Mouse (Mus musculus) spleen, postnatal 36 days (tissue): ENCODE data around the gene Snd1.
"Not testable (repeated sequence)": the region's sequence is repeated elsewhere in the genome, so short reads cannot be mapped to it uniquely, and the experiment has no call there.

Experiments used
- DNase-seq, 2 experiments: peaks; one replicate each; pipeline ENCODE4 v3.0.0; 2022; ENCODE audit warnings: low spot score in 2 of 2, mixed read lengths in 1 of 2

Gene Snd1

DNA sequence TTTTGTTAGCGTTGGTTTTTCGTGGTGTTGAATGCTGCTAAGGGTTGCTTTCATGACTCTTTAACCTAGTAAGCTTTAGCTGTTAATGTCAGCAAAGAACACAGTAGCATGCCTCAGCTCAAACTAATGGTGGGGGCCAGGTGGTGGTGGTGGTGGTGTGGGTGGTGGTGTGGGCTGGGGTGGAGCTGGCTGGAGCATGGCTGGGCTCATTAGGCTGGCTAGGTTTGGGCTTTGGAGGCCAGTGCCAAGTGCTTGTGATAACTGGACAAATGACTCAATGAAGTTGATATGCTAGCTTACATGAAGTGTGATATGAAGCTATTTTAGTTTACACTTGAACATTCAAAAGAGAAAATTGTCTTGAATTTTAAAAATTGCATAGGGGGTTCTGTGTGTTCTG lies 11.1 kb downstream of the Snd1 start:
- DNase-seq: no peak

DNA sequence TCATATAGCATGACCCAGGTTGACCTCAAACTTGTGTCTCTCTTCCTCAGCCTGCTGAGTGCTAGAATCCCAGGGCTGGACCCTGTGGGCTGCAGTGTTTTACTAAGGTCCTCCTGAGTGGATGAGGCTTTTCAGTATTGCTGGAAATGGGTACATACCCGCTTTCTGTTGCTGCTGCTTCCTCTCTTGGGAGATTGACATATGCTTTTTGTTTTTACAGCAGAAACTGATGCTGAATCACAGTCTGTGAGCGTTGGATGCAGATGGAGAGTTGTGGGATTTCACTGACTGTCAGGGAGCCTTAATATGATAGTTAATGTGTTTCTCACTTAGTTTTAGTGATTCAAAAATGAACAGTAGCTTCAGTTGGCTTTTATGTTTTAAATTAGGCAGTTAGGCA lies 11.5 kb downstream of the Snd1 start:
- no peak for DNase-seq

GRCm38 (mm10) chr6:28486905-28487304 lies 12.0 kb downstream of the Snd1 start:
- no peak for DNase-seq

DNA sequence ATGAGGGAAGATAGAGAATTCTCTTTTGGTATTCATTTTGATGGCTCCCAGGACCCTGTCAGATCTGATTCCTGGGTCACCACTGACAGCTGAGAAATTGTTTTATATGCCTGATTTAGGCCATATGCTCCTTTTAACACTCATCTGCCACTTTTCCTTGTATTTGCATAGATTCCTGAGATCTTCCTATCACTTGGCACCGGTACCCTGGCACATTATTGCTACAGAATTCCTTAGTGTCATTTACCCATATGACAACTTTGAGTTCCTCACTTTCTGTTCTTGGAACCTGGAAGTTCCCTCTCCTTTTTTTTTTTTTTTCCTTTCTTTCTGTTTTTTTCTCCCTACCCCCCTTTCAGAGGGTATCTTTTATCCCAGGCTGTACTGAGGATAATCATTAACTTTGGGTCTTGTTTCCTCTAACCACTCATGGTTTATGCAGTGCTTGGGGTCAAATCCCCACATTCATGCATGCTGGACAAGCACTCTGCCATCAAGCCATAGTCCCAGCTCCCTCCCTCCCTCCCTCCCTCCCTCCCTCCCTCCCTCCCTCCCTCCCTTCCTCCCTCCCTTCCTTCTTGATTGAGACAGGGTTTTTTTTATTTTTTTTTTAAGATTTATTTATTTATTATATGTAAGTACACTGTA lies 13.4 kb downstream of the Snd1 start:
- no peak for DNase-seq

GRCm38 (mm10) chr6:28490612-28491011 lies 15.7 kb downstream of the Snd1 start:
- no peak for DNase-seq

DNA sequence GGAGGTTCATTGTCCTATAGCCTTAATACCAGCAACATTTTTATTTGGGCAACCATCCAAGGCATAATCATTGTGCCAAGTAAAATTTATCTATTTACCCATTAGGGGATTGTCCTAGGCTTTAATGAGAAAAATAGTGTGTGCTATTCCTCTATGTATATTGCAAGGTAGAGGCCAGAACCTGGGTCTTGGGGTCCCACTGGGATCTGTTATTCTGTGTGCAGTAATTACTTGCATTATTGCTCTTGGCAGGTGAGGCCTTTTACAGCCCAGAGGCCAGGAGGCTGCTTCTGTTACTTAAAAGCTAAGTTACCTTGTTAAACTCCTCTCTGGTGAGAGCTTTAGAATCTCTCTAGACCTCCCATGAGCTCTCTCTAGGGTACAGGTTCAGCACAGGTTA lies 16.3 kb downstream of the Snd1 start:
- no peak for DNase-seq

- no peak for DNase-seq
Observed at GRCm38 (mm10) chr6:28497837-28498236, 22.9 kb downstream of the Snd1 start.

DNA sequence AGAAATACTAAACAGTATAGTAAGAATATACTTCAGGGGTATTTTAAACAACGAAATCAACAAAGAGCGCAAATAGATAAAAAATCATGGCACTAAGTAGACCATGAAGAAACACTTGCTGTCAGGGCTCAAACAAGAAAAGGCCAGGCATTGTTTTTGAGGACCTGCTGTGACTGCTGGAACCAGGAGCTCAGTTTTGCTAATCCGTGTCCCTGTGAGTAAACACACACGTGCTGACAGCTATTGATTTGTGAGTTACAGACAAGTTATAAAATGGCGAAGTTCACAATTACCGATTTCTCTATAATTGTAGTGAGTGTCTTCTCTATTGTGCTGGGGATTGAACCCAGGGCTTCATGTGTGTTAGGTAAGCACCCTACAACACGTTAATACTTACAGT lies 27.6 kb downstream of the Snd1 start:
- no peak for DNase-seq

- DNase-seq: no peak
Observed at GRCm38 (mm10) chr6:28503148-28503547, 28.2 kb downstream of the Snd1 start.

DNA sequence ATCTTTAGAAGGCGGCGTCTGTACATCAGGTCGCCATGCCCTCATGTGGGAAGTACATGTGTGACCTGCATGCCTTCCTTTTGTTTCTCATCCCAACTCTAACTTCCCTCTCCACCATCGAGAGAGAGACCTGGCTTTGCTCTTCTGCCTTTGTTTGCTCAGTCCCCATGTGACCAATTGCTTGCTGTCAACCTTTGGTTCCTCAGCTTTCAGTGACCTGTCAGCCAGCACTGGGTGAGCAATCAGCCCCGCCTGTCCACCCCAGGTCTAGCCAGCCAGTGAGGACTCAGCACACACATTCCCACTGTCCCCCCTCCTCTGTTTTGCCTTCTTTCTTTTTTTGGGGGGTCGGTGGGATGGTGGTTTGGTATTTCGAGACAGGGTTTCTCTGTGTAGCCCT lies 29.7 kb downstream of the Snd1 start:
- no peak for DNase-seq

- no peak for DNase-seq
Observed at GRCm38 (mm10) chr6:28507759-28508158, 32.8 kb downstream of the Snd1 start.

DNA sequence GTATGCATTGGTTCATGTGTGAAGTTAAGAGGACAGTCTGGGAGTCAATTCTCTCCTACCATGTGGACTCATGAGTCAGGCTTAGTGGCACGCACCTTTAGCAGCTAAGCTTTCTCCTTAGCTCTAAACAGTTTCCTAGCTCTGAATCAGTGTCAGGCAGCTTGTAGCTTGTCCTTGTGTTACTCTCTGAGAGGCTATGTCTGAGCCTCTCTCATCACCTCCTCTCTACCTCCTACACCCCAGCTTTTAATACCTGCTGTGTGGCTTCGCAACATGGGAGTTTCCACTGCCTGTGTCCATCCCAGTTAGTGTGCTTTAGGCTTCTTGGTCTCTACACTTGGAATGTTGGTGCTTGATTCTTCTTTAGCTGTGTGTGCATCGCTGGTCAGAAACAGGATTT lies 39.3 kb downstream of the Snd1 start:
- DNase-seq: no peak

DNA sequence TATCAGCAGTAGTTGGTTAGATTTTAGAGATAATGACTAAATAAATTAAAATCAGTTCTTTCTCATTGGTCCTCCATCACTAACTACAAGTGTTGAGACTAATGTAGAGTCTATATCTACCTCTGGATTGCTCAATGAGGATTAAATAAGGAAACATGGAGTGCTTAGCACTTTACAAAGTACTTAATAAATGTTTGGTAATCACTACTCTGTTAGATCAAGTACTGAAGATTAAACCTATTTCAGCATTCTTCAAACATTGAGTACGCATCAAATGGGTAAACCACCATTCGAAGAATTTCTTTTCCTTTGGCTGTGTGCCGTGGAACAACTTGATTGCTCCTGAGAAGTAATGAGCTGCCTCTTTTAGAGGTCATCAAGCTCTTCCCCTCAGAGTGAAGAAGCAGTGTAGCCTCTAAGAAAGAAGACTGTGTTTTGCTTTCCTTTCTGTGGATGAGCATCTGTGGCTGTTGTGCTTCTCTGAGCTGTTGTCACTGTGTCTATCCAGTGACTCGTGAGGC lies 40.0 kb downstream of the Snd1 start:
- no peak for DNase-seq

- no peak for DNase-seq
Observed at GRCm38 (mm10) chr6:28516618-28517017, 41.7 kb downstream of the Snd1 start.

DNA sequence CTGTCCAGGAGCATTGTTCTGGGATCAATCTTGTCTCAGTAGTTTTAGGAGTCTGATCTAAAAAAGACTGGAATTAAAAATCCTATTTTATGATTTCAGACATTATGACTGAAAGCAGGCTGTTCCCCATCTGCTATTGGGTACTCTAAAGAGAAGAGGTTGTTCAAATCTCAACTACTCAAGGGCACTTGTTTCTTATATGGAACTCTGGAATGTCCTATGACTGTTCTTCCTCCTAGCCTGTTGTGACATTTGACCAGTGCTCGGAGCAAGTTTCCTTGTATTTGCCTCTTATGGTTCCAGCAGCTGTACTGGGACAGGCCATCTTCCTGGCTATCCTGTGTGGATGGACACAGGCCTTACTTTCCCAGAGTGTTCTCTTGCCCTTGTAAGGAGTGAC lies 42.1 kb downstream of the Snd1 start:
- DNase-seq: no peak

DNA sequence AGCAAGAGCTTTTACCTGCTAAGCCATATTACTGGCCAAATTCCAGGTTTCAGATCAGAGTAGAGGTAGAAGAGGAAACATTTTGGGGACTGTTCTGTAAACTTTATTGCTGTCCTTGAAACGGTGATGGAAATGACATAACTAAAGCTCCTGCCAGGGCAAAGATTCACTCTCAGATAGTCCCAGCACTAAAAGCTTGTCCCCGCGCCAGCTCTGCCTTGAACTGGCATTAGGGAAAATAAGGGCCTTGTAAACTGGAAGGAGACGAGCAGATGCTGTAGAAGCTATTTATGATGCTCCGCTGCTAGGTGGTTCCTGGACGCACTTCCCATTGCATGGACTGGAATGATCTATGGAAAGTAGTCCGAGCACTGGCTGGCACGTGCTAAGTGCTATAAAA lies 44.5 kb downstream of the Snd1 start:
- no peak for DNase-seq

DNA sequence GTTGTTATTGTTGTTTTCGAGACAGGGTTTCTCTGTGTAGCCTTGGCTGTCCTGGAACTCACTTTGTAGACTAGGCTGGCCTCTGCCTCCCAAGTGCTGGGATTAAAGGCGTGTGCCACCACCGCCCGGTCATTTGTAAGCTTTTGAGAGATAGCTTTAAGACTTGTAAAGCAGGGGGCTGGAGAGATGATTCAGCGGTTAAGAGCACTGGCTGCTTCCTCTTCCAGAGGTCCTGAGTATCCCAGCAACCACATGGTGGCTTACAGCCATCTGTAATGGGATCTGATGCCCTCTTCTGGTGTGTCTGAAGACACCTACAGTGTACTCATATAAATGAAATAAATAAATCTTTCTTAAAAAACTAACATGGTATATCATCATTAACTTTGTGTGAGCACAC lies 45.8 kb downstream of the Snd1 start:
- DNase-seq: not testable (repeated sequence)

DNA sequence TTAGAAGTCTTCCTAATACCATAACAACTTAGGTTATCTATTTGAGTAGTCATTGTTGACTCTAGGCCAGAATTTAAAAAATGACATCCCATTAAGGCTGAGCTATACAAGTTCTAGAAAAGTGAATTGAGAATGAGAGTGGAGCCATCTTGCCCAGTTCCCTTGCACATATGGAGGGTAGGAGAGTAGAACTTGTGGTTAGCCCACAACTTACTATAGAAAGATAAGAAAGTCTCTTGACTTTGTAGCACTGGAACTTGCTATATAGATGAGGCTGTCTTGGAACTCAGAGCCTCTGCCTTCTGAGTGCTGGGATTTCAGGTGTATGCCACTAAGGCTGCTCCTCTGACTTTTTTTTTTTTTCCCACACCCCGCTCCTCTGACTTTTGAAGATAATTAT lies 46.5 kb downstream of the Snd1 start:
- no peak for DNase-seq

DNA sequence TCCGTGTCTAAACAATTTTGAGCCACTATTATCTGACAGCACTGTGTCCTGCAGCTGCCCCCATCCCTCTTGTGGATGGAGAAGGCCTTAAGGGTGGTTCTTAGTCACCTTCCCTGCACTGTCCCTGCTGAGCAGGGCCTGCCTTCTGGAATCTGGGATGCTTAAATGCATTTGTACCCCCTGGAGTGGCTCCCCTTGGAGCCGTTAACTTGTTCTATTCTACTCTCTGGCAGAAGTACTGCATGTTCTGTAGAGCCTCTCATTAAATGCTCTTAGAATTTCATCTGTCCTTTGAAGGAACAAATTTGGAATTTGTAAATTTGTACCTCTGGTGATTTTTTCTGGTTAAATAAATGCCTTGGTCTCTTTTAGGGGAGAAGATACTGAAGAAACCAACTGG lies 50.6 kb downstream of the Snd1 start:
- no peak for DNase-seq

DNA sequence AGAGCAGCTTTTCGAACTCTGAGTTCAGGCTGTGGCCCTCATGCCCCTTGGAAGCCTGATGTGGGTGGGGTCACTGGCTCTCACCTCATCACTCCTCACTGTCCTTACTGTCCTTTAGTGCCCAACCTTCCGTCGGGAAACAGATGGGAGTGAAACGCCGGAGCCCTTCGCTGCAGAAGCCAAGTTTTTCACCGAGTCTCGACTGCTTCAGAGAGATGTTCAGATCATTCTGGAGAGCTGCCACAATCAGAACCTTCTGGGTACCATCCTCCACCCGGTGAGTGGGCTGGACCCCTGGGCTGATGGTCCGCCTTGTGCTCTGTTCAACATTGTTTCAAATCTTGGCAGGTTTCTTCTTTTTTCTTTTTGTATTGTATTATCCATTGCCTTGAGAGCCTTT lies 52.5 kb downstream of the Snd1 start:
- DNase-seq: no peak

- no peak for DNase-seq
Observed at GRCm38 (mm10) chr6:28528208-28528607, 53.3 kb downstream of the Snd1 start.

DNA sequence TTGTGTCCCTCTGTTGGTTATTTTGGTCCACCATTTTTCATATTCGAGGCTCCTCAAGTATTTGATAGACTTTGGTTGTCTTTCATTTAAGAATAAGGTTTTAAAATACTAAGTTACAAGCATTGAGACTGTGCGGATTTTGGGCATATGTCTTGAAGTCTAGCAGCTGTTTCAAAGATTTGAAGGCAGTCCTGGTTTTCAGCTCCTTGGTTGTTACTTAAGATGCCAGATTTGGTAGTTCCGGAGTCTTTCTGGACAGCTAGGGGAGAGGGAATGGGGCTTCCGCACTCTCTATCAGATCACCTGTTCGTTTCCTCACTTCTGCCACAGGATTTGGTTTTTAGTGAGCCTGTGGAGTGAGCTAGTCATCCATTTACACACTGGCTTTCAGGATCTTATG lies 61.5 kb downstream of the Snd1 start:
- no peak for DNase-seq

DNA sequence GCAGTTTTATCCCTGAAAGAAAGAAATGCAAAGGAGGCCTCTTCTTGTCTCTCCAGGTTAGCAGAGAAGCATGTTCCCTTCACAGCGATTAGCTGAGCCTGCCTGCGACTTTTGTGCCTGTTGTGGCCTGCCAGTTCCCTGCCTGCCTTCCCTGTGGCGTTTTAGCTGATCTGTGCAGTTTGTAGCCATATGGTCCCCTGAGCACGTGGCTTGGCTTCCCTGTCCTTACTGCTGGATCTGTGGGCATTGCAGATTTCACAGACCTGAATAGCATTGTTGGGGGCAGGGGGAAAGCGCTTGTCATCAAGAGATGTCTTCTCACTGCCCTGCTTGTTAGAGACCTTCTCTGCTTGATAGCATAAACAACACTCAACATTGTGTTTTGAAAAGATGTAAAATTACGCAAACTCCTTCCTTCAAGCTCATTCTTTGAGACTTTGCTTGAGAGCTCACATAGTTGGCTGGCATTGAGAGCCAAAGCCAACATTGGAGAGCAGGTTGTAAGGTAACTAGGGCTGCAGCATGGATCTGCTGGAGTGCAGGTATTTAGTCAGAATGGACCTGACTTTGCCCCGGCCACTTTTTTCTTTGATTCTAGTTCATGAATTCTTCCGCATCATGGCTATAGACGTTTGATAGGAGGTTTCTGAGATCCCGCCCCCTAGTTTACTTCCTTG lies 63.0 kb downstream of the Snd1 start:
- no peak for DNase-seq

DNA sequence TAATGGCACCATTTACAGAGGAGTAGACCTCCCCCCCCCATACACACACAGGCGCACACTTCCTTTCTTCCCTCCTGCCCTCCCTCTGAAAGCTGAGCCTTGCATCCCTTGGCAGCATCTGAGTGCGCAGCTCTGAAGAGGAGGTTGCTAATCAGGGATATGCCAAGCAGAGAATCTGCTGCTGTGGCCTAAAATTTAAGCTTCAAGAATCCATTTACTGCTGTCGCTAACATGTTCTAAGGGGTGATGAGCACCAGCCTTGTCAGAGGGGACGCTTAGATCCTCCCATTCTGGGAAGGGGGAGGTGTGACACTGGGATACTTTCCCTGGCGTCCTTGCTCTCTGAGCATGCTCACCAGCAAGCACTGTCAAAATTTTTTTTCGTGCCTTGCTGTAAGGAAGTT lies 67.4 kb downstream of the Snd1 start:
- DNase-seq: no peak
